Mouse (Mus musculus): ENCODE results near the gene Ubash3a.
A peak's percentile ranks its signal among the peaks of the same experiment; 100 is the strongest.

The Ubash3a gene

DNA sequence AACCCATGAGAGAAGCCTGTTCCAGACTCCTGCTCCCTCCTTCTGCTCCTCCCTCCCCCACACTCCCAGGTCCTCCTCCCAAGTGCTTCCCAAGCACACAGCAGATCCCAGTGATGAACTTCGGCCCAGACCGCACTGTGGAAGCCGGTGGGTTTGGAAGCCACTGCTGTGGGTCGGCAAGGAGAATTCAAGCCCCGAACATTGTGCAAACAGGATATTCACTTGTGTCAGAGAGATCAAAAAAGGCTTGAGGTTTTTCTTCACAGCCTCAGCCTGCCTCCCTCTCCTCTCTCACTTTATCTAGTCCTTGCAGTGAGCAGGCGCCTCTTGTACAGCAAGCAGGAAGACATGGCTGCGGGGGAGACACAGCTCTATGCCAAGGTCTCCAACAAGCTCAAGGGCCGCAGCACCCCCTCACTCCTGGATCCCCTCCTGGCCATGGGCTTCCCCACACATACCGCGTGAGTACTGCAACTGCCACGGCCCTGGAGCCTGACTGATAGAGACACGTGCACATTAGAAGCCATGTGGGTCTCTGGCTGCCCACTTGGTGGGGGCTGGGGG is at the start of gene Ubash3a:
Ubash3a (plus strand) TSS at position 103 of the 564 bp plus-strand sequence.
- no peak for DNase-seq (ENCODE audit: low read depth)

DNA sequence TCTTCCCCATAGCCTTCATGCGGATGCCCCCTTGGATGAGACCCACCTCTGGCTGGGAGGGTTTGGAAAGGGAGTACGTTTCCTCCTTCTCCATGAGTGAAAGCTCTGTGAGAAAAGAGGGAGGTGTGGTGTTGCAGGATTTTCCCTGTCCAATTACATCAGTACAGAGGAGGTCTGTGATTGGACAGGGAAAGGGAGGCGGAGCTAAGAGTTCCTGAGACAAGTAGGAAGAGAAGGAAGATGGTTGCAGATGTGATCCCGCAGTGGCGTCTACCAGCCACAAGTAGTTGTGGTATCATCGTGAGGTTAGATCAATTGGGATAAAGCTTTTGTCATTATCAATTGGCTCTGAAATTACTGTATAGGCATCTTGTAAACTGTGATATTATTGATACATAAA is 49.8 kb upstream of the Ubash3a start:
- DNase-seq (ENCODE audit: low read depth), result no peak

- DNase-seq (ENCODE audit: low read depth), result no peak
These were observed 47.4 kb upstream of the Ubash3a start for GRCm38 (mm10) chr17:31160291-31160690.

DNA sequence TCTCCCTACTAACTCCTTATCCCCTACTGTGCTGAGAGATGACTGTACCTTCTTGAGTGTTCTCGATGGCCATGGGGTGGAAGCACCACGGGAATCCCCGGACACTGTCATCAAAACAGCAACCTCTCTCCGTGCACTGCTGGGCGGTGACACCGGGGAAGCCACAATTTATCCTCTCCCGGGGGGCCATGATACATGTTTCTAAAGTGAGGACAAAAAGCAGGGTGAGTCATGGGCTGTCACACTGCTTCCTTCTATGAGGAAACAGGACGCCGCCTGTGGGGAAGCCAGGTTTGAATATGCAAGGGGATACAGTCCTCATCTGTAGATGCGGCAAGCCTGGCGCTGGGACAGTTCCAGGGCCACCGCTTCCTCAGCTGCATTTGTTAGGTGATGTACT is 45.1 kb upstream of the Ubash3a start:
- DNase-seq (ENCODE audit: low read depth), result no peak

- no peak for DNase-seq (ENCODE audit: low read depth)
These were observed 43.9 kb upstream of the Ubash3a start for GRCm38 (mm10) chr17:31163821-31164220.

DNA sequence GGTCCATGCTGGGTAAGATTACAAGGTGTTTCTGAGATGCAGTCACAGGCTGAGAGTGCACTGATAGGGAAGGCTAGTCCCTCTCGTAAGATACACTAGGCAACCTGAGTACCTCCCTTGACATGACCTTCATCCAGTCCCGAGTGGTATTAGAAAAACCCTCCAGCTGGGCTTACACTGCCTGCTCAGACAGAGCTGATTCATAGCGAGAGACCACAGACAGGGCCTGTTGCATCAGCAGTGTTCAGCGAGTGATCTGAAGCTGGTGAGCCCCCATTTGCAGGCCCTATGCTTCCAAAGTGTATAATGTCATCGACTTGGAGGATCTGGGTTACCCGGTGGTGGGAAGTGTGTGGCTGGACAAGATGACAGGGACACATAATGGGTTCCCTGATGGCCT is 42.5 kb upstream of the Ubash3a start, which contains the start of gene Tff1:
Tff1 (minus strand) TSS at position 151 of the 400 bp plus-strand sequence.
- no peak for DNase-seq (ENCODE audit: low read depth)

DNA sequence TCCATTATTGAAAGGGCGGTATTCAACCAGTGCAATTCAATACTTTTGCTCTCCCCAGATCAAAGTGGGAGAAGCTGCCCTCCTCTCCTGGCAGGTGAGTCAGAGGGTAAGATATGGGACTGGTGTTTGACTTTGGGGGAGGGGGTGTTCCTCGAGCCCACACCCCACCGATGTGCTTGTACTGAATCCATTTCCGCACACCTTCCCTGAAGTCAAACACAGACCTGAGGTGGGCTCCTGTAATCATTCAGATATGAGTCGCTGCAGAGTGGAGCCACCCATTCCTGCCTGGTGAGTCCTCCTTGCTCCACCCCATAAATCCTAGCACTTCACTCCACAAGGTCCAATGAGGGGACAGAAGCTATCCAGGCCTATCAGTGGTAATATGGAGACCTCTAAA is 37.9 kb upstream of the Ubash3a start:
- no peak for DNase-seq (ENCODE audit: low read depth)

- no peak for DNase-seq (ENCODE audit: low read depth)
These were observed 31.4 kb upstream of the Ubash3a start for GRCm38 (mm10) chr17:31176321-31176720.

DNA sequence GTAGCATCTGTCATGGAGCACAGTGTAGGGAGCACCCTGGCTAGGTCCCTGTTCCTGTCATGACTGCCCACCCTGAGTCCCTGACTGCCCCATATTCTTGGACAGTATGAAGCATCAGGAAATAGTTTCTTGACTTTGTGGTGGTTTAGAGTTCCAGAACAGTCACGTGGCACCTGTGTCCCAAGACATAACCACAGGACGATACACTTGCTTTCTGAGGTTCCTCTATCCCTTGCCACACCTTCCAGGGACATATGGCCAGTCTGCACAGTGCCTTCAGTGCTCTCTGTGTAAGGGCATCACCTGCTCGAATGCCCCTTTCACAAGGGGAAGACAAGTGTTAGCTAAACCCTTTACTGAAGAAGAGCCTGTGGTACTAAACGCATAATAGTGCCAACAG is 26.2 kb upstream of the Ubash3a start:
- no peak for DNase-seq (ENCODE audit: low read depth)

- no peak for DNase-seq (ENCODE audit: low read depth)
These were observed 24.3 kb upstream of the Ubash3a start for GRCm38 (mm10) chr17:31183180-31183974.

- no peak for DNase-seq (ENCODE audit: low read depth)
These were observed 23.2 kb upstream of the Ubash3a start for GRCm38 (mm10) chr17:31184269-31184990.

DNA sequence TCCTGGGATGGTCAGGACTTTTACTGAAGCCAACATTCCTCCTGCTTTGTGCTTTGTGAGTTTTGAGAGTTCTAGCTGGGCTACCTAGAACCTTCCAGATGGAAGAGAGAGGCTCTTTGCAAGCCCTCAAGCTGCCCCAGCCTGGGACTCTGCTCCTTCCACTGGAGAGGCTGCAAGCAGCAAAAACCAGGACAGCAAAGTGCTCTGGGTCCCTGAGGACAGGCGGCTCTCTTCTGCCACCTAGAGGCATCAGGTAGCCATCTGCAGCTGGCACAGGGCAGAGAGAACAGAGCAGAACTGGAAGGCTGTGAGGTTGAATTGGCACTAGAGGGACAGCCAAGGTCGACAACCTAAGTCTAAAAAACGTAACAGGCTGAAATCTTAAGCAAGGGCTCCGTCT is 20.3 kb upstream of the Ubash3a start:
- DNase-seq (ENCODE audit: low read depth), result peak; percentile 2

DNA sequence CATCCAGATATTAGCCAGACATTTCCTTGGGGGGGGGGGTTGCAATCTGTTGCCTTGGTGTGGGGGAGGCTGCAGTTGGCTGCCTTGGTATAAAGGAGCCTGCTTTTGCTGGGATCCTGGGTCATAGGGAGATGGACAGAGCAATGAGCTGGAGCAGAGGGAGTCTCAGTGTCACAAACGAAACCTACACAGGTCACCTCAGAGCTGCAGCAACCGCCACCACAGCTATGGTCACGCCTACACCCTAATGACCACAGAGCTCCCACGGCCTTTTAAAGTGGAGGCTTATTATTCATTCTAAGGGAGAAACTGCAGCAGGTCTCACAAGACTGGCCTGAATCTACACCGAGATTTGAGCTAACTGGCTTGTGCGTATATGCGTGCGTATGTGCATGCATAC is 15.8 kb upstream of the Ubash3a start:
- no peak for DNase-seq (ENCODE audit: low read depth)

- no peak for DNase-seq (ENCODE audit: low read depth)
These were observed 15.0 kb upstream of the Ubash3a start for GRCm38 (mm10) chr17:31192663-31193062.

DNA sequence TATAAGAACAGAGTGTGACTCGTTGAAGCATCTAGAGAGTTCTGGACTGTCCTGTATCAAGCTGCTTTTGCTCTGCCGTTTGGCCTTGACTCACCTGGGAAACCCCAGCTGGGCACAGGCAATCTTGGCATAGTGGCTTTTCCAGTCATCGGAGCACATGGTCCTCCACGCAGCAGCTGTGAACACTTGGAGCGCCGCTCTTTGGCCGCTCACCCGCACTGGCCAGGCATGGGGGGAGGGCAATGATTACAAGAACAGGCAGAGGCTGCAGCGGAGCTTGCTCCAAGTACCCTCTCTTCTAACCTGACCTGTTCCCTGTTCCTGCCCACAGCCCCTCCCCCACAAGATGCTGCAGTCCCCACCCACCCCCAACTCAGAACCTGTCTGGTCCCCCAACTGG is 14.3 kb upstream of the Ubash3a start:
- DNase-seq (ENCODE audit: low read depth), result no peak

DNA sequence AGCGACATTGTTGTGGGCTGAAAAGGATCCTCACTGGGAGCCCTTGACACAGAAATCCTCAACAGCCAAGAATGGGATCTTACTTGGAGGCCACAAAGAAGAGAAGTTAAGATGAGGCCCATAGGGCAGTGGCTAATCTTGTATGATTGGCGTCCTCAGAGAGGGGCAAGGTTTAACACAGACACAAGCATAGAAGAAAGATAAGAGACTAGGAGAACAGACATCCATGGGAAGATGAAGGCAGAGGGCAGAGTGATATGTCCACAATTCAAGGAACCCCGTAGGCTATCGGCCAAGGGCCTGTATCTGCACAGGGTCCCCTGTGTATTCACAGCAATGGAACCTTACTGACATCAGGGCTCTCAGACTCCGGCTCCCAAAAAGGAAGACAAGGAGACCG is 12.5 kb upstream of the Ubash3a start:
- no peak for DNase-seq (ENCODE audit: low read depth)

DNA sequence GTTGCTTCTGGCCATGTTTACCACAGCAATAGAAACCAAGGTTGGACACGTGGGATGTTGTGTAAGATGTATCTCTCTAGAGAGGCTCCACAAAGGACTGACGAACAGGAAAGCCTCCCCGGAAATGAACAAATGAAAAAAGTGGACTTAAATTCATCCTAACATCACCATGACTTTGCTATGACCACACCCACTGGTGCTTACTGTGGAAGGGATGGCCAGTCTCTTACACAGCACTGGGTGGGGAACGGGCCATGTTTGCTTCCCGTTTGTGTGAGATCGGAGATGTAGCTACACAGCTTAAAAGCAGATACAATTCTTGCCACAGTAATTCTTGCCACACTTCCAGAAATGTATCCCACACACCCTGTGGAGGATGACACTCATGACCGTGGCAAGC is 11.4 kb upstream of the Ubash3a start:
- DNase-seq (ENCODE audit: low read depth), result no peak

DNA sequence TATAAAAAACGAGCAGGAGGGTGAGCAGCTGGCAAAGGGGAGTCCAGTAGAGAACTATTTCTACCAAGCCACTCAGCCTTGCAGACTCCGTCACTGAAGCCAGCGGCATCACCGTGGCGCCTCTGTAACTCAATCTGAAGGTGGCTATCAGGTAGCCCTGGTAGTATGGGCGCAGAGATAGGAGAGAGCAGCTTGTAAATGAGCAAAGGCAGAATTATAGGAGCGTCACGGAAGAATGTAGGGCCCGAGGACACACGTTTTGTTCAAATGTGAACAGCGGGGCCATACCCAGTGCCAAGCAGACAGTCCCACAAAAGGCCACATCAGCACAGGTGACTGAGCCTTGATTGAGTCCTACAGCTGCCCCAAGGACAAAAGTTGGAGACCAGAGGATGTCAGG is 8.8 kb upstream of the Ubash3a start, which contains the start of gene Tmprss3:
Tmprss3 (minus strand) TSS at position 101 of the 400 bp plus-strand sequence.
- DNase-seq (ENCODE audit: low read depth), result no peak

DNA sequence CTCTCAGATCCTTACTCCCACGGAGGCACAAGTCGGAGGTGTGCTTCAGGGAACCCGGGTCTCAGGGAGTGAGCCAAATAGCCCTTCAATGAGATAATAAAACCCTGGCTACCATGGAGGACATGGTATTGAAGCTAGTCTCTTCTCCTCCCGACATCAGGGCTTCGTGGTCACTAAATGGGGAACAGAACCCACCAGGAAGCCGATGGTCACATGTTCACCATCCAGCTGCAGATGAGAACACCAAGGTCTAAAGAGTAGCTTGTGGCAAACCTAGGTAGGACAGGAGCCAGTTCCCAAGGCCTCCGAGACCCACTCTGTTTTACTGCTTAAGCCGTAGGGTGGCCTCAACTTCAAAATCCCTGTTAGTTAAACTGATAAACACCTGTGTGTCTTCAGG is 981 bp downstream of the Ubash3a start:
- no peak for DNase-seq (ENCODE audit: low read depth)

DNA sequence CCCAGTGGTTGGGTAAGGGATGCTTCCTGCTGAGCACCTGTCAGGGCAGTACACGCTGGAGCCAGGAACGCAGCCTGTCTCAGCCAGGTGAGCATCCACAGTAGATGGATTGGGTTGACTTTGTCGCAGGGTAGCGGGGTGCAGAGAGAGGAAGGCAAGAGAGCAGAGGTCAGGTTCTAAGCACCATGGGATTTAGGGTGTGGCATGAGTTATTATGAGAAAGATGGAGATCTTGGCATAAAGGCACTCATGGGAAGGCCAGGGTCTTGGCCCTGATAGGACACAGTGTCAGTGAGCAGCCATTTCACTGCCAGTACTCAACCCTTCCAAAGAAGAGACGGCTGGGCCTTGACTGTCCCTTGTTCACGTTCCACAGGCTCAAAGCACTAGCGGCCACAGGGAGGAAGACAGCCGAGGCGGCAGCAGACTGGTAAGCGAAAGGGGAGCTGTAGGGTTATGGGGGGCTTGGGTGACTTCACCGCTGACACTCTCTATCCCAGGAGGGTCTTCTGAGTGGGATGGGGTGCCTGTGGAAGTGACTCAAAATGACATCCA is 1.8 kb downstream of the Ubash3a start:
- DNase-seq (ENCODE audit: low read depth), result no peak

DNA sequence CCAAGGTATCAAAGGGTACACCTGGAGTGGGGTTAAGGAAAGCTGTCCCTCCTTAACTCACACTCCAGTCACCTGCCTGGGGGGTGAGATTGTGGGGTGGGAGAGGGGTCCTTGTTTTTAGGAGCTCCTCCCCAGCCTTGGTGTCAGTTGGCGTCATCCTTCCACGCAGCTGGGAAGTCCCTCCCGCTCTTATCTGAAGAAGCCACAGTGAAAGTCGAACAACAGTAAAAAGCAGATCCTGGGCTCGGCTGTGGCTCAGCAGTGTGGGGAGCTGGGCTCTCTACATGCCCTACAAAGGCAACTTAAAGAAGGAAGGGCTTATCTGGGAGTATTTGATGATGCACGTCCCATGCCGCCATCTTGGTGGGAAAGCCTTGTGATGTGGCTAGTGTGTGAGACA is 2.6 kb downstream of the Ubash3a start:
- no peak for DNase-seq (ENCODE audit: low read depth)

DNA sequence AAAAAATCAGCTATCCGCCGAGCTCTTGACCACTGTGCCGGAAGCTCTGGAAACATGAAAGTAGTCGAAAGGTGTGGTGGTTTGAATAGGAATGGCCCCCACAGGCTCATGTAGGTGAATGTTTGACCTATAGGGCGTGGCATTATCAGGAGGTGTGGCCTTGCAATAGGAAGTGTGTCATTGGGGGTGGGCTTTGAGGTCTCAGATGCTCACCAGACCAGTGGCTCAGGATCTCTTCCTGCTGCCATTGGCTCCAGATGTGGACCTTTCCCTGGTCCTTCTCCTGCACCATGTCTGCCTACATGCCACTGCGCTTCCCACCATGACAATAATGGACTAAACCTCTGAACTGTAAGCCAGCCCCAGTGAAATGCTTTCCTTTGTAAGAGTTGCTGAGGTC is 4.2 kb downstream of the Ubash3a start:
- DNase-seq (ENCODE audit: low read depth), result no peak

All from fibroblast of lung, adult 2 months (primary cell).